Mouse (Mus musculus) liver, embryonic 12.5 days (tissue): ENCODE results near the gene Teddm3. TPM values are rescaled to one million over a fixed set of nuclear protein-coding genes. Genes with fewer than 3 reads are reported as not detected.
"Not testable (repeated sequence)": the region's sequence is repeated elsewhere in the genome, so short reads cannot be mapped to it uniquely, and the experiment has no call there.

Experiments used
- ATAC-seq: fragments of 200-750 bp; cut with Nextera tagmentation; 2 replicates; pipeline ENCODE4 v1.8.0; 2017; ENCODE audit warnings: moderate number of reproducible peaks, mild to moderate bottlenecking, moderate library complexity
- H3K27ac ChIP-seq: fragments of 300-500 bp; sonication (generic); 2 replicates; pipeline ENCODE4 v1.5.1; 2016; ENCODE audit warnings: mild to moderate bottlenecking
- H3K27me3 ChIP-seq: fragments of 300-500 bp; sonication (generic); replicated peaks from 2 replicates; pipeline ENCODE4 v1.6.1; 2016; ENCODE audit warnings: mild to moderate bottlenecking, moderate library complexity
- H3K36me3 ChIP-seq: fragments of 300-500 bp; sonication (generic); 2 replicates; pipeline ENCODE4 v1.6.1; 2016; ENCODE audit warnings: mild to moderate bottlenecking, moderate library complexity
- H3K4me1 ChIP-seq: fragments of 300-500 bp; sonication (generic); 2 replicates; pipeline ENCODE4 v1.6.1; 2016
- H3K4me2 ChIP-seq: fragments of 300-500 bp; sonication (generic); 2 replicates; pipeline ENCODE4 v1.6.1; 2016; ENCODE audit warnings: mild to moderate bottlenecking, moderate library complexity
- H3K4me3 ChIP-seq: fragments of 300-500 bp; sonication (generic); 2 replicates; pipeline ENCODE4 v1.5.1; 2016; ENCODE audit warnings: mild to moderate bottlenecking, moderate library complexity
- H3K9ac ChIP-seq: fragments of 300-500 bp; sonication (generic); 2 replicates; pipeline ENCODE4 v1.6.1; 2016; ENCODE audit warnings: mild to moderate bottlenecking, moderate library complexity
- H3K9me3 ChIP-seq: fragments of 300-500 bp; sonication (generic); replicated peaks from 2 replicates; pipeline ENCODE4 v1.6.1; 2016; ENCODE audit warnings: mild to moderate bottlenecking, moderate library complexity
- WGBS: fragments of 180-500 bp; shearing (Covaris S2); methylation state at CpG from one replicate; pipeline ENCODE4 v1.1.7; 2016; ENCODE audit not compliant: insufficient replicate concordance; 5-methylcytosine and 5-hydroxymethylcytosine counted together
- polyA plus RNA-seq: library from polyadenylated mRNA; unstranded; fragments of >200 nt; fragmentation: Nextera tagmentation; extraction: Ambion mirVana; gene quantifications from 2 replicates; pipeline ENCODE4 v1.2.1, GENCODE M21; 2016

The Teddm3 gene
- polyA plus RNA-seq, 1 experiment from 2014 or later, result not detected

GRCm38 (mm10) chr16:21136312-21137083 lies 17.3 kb downstream of the Teddm3 start:
- no peaks in the 10 kb centered on the region for H3K36me3 ChIP-seq

GRCm38 (mm10) chr16:21127666-21128065 lies 26.1 kb downstream of the Teddm3 start:
- H3K9me3 ChIP-seq, H3K27me3 ChIP-seq, H3K4me1 ChIP-seq, H3K9ac ChIP-seq, H3K4me3 ChIP-seq, H3K36me3 ChIP-seq, H3K4me2 ChIP-seq, ATAC-seq, H3K27ac ChIP-seq: not testable (repeated sequence)
- 69% methylated on average over 3 of the region's 3 CpGs for WGBS

More at GRCm38 (mm10) chr16:21136312-21137083, 17.3 kb downstream of the Teddm3 start:
- Histone ChIP-seq H3K27ac (no peak overlapping the region), H3K4me1 (no peaks in the 10 kb centered on the region), H3K9ac (no peak overlapping the region), H3K27me3 (no peaks in the 10 kb centered on the region), H3K4me2 (no peak overlapping the region), H3K9me3 (no peaks in the 10 kb centered on the region), H3K4me3 (no peak overlapping the region)
- ATAC-seq, result no peak
- 61% methylated on average over 1 of the region's 1 CpGs for WGBS

GRCm38 (mm10) chr16:21122776-21123175 lies 31.0 kb downstream of the Teddm3 start:
- H3K4me3 ChIP-seq, H3K27ac ChIP-seq, H3K9me3 ChIP-seq, H3K9ac ChIP-seq, ATAC-seq, H3K4me1 ChIP-seq, H3K4me2 ChIP-seq, H3K36me3 ChIP-seq, H3K27me3 ChIP-seq: not testable (repeated sequence)
- 60% methylated on average over 2 of the region's 2 CpGs for WGBS

- no peaks in the 10 kb centered on the region for H3K36me3 ChIP-seq
- H3K27me3 ChIP-seq, result no peaks in the 10 kb centered on the region
- no peak overlapping the region for H3K4me2 ChIP-seq
- no peak overlapping the region for H3K9ac ChIP-seq
- no peak overlapping the region for H3K27ac ChIP-seq
- WGBS, result 54% methylated on average over 5 of the region's 5 CpGs
- H3K4me1 ChIP-seq, result no peaks in the 10 kb centered on the region
- H3K9me3 ChIP-seq, result no peaks in the 10 kb centered on the region
- no peak overlapping the region for H3K4me3 ChIP-seq
- no peak for ATAC-seq
These were observed 37.7 kb downstream of the Teddm3 start for GRCm38 (mm10) chr16:21116078-21116477.

- H3K27me3 ChIP-seq, result no peaks in the 10 kb centered on the region
- no peaks in the 10 kb centered on the region for H3K36me3 ChIP-seq
- no peak overlapping the region for H3K27ac ChIP-seq
- ATAC-seq, result no peak
- no peaks in the 10 kb centered on the region for H3K9me3 ChIP-seq
- no peak overlapping the region for H3K4me3 ChIP-seq
- no peak overlapping the region for H3K4me2 ChIP-seq
- 51% methylated on average over 1 of the region's 1 CpGs for WGBS
- no peak overlapping the region for H3K9ac ChIP-seq
- no peaks in the 10 kb centered on the region for H3K4me1 ChIP-seq
These were observed 44.3 kb downstream of the Teddm3 start for GRCm38 (mm10) chr16:21109473-21109872.

Other genes starting within 250 kb of the Teddm3 start
- 2.5 and 3.0 TPM in 2 replicates for gene Ephb3, start 50.8 kb upstream of the Teddm3 start, polyA plus RNA-seq